Mouse (Mus musculus): Measurements from ENCODE around the gene Ccz1.

- TF ChIP-seq POLR2A (IDR thresholded peaks at IDR 0.05; ENCODE audit: extremely low read depth, insufficient read depth, low read length) = no peak
- no peak for TF ChIP-seq CTCF (IDR thresholded peaks at IDR 0.05; ENCODE audit: extremely low read depth, insufficient read depth, low read length)
Measured at GRCm38 (mm10) chr5:143966671-143967070, 48.0 kb downstream of the Ccz1 start.
